Mouse (Mus musculus): Measurements from ENCODE around the gene Kcnb1.

The Kcnb1 gene

GRCm38 (mm10) chr2:167077199-167077962 lies 112.6 kb downstream of the Kcnb1 start:
- no peak for DNase-seq

GRCm38 (mm10) chr2:167076759-167077158 lies 113.2 kb downstream of the Kcnb1 start:
- DNase-seq = no peak

- no peak for DNase-seq
Observed at GRCm38 (mm10) chr2:167076352-167076751, 113.6 kb downstream of the Kcnb1 start.

- no peak for DNase-seq
Observed at GRCm38 (mm10) chr2:167074587-167074986, 115.4 kb downstream of the Kcnb1 start.

- peak; percentile 91 to 95 for DNase-seq
Observed at GRCm38 (mm10) chr2:167071641-167072601, 118.0 kb downstream of the Kcnb1 start.

DNA sequence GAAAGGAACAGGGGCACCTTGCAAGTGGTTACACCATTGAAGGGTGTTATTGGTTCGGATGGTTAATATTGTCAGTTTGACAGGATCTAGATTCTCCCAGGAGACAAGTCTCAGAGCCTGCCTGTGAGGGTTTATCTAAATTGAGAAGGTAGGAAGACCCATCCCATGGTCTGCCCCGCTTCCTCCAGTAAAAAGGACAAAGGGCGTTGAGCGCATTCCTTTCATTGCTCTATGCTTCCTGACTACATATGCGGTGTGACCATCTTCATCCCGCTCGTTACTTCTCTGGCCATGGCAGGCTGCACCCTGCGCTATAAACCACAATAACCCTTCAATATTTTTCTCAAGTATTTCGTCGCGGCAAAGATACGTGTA lies 118.7 kb downstream of the Kcnb1 start:
- no peak for DNase-seq

GRCm38 (mm10) chr2:167070341-167070740 lies 119.6 kb downstream of the Kcnb1 start:
- DNase-seq = no peak

DNA sequence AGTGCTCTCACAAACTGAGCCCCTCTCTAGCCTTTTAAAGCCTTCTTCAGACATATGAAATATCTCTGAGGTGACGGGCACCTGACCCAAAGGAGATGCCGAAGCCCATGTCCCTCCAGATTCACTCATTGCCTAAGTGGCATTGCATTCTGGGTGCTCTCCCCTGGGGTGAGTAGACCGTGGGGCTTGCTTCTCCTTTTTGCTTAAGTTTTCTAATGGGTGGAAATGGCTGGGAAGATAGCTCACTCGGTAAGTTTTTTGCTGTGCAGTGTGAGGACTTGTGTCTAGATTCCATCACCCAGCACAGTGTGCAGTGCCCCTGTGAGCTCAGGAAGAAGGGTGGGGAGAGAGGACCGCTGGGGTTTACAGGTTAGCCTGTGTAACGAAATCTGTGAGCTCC lies 122.4 kb downstream of the Kcnb1 start:
- DNase-seq = no peak

DNA sequence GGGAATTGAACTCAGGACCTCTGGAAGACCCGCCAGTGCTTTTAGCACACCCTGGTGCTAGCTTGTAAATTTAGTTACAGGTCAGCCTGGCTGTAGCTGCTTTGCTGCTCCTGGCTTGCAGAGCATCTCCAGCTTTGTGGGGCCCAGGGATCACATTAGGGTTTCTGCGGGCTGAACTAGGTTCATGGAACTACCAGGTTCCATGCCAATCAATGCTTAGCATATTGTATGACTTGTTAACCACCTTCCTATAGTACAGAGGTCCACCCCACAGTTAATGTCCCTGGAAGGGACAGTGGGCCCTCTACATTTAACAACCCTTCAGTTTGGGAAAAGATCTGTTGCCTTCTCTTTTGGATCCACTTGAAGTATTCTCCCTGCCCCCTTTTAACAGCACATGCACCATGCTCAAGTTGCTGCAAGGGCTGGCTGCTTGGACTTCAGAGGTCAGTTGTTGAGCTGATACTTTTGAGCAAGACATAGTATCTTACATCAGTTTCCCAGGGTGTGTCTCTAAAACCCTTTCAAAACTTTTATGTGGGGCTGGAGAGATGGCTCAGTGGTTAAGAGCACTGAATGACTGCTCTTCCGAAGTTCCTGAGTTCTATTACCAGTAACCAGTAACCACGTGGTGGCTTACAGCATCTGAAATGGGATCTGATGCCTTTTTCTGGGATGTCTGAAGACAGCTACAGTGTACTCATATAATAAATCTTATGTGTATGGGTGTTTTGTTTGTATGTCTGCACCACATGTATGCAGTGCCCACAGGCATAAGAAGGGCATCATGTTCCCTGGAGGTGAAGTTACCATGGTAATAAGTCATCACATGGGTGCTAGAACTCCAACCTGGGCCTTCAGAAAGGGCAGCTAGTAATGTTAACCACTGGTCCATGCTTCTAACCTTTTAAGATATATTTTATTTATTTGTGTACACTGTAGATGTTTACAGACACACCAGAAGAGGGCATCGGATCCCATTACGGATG lies 123.1 kb downstream of the Kcnb1 start:
- no peak for DNase-seq

GRCm38 (mm10) chr2:167066031-167066430 lies 123.9 kb downstream of the Kcnb1 start:
- DNase-seq = no peak

DNA sequence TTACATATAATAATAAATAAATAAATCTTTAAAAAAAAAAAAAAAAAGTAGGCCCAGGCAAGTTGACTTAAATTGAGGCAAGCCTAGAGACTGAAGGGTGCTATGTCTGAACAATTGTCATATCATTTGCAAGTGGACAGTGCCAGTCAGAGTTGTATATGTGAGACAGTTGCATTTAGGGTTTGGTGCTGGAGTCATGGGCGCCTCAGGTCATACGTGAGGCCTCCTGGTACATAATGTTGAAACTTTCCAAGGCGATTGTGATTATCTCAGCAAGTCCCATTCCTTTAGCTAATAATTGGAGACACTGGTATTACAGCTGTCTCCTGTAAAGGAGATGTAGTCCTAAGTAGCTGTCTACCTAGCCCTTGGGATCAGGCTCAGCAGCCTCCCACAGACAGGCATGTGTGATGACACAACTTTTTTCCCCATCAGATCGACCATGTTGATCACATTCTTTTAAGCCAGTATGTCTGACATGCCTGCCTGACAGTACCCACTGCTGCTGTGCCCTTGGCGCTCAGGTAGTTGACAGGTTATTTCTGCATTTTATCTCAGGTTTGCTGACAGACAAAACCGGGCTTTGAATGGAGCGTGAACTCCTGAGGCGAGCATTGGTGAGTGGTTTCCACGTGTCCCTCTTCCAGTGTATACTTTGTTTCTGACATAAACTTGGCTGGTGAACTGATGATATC lies 125.2 kb downstream of the Kcnb1 start:
- DNase-seq = no peak

- DNase-seq = no peak
Observed at GRCm38 (mm10) chr2:167063906-167064496, 126.0 kb downstream of the Kcnb1 start.

- peak; percentile 98 for DNase-seq
Observed at GRCm38 (mm10) chr2:167062965-167063880, 126.7 kb downstream of the Kcnb1 start, which contains the start of gene Znfx1. Znfx1 (minus strand) TSS chr2:167063015.

- DNase-seq = peak; percentile 96 to 99
Observed at GRCm38 (mm10) chr2:167062497-167062911, 127.5 kb downstream of the Kcnb1 start.

DNA sequence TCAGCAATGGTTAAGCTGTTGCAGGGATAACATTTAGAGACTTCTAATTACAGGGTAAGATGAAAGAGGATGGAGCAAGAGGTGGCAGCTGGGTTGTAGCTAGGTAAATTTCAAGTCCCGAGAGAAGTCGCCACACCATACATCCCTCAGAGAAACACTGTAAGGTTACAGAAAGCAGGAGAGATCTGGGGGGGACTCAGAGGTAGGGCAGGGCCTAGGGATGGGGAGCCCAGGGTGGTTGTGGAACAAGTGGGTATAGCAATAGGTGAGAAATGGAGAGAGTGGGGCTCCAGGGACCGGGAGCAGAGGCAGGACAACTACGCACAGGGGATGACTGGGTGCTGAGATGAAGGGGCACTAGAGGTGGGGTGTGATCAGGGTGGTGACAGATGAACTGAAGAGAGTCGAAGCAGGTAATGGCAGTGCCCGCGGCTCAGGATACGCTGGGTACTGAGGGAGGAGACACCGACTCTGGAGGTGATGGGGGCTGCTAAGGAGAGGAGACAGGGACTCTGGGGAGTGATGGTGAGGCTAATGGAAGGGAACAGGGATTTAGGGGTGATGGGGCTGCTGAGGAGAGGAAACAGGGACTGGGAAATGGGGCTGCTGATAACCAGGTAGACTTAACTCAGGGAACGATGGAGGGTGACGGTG lies 128.4 kb downstream of the Kcnb1 start:
- DNase-seq = no peak

- DNase-seq = no peak
Observed at GRCm38 (mm10) chr2:167060761-167061160, 129.2 kb downstream of the Kcnb1 start.

- no peak for DNase-seq
Observed at GRCm38 (mm10) chr2:167060360-167060759, 129.6 kb downstream of the Kcnb1 start.

- no peak for DNase-seq
Observed at GRCm38 (mm10) chr2:167059960-167060359, 130.0 kb downstream of the Kcnb1 start.

- no peak for DNase-seq
Observed at GRCm38 (mm10) chr2:167059536-167059935, 130.4 kb downstream of the Kcnb1 start.
